Mouse (Mus musculus) heart, postnatal 10 days (tissue): ENCODE data around the gene Lpar3. TPM values are rescaled to one million over a fixed set of nuclear protein-coding genes. Genes with fewer than 3 reads are reported as not detected.

Experiments
- total RNA-seq, 2 experiments: library from RNA; stranded (reverse); gene quantifications; 2 replicates each; pipeline ENCODE4 v1.2.3; 2021

Gene Lpar3
- total RNA-seq, 2 experiments from 2014 or later, result 3.0 TPM

Other genes starting within 250 kb of the Lpar3 start
- gene Syde2, start 233.1 kb upstream of the Lpar3 start, total RNA-seq, result 10 to 100 TPM; 27.4 to 29.0 TPM
- not detected for gene Wdr63, start 112.8 kb upstream of the Lpar3 start, total RNA-seq
- gene Mcoln3, start 103.5 kb upstream of the Lpar3 start, total RNA-seq, result not detected
- gene Mcoln2, start 71.1 kb upstream of the Lpar3 start, total RNA-seq, result under 1 TPM; 0.29 to 0.72 TPM
- 10 to 100 TPM; 11.7 to 15.3 TPM for gene Ssx2ip, start 183.7 kb downstream of the Lpar3 start, total RNA-seq
- 1 to 10 TPM; 6.2 to 6.3 TPM for gene Ctbs, start 228.8 kb downstream of the Lpar3 start, total RNA-seq